Mouse (Mus musculus) layer of hippocampus, adult 9-11 months (tissue): ENCODE data around the gene Ccdc122.

Experiments
- DNase-seq: peaks from one replicate; pipeline ENCODE4 v3.0.0; 2022

The Ccdc122 gene

GRCm38 (mm10) chr14:77136936-77137335, 100.4 kb downstream of the Ccdc122 start:
- DNase-seq, result no peak

GRCm38 (mm10) chr14:77141324-77142282, 105.0 kb downstream of the Ccdc122 start:
- peak; percentile 67 for DNase-seq

GRCm38 (mm10) chr14:77145103-77145502, 108.5 kb downstream of the Ccdc122 start:
- DNase-seq, result no peak

DNA sequence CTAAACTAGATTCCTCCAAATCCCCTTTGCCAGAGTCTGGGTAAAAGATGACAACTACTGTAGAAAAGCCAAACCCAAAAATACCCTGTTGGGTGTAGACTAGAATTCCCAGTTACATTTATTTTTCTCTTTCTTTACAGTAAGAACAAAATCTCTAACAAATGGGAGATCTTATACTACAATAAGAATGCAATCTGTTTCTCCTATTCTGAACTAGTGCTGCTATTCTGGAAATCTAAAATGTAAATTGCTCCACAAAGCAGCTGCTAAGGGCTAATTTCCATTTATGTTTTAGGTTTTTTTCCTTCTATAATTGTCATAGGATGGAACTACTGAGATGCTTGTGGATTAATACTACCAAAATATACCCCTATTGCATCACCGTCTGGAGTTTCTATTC, 111.1 kb downstream of the Ccdc122 start:
- no peak for DNase-seq

- no peak for DNase-seq
Observed at GRCm38 (mm10) chr14:77150556-77150955, 114.0 kb downstream of the Ccdc122 start.

DNA sequence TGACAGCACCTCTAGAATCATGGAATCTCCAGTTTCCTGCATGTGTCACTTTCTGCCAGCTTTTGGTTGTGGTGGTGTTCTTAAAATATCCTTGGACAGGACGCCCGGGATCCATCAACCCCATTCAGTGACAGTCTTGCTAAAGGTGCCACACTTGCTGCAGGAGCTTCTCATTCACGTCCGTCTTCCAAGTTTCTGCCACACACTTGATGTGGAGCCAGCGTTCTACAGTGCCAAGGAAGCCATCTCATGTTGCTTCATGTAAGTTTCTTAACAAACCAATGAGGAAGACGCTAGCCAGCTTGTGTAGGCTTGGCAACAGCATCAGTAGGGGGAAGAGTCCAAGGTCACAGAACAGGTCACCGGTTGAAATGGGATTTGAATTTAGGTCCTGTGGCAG, 114.9 kb downstream of the Ccdc122 start:
- DNase-seq, result no peak

DNA sequence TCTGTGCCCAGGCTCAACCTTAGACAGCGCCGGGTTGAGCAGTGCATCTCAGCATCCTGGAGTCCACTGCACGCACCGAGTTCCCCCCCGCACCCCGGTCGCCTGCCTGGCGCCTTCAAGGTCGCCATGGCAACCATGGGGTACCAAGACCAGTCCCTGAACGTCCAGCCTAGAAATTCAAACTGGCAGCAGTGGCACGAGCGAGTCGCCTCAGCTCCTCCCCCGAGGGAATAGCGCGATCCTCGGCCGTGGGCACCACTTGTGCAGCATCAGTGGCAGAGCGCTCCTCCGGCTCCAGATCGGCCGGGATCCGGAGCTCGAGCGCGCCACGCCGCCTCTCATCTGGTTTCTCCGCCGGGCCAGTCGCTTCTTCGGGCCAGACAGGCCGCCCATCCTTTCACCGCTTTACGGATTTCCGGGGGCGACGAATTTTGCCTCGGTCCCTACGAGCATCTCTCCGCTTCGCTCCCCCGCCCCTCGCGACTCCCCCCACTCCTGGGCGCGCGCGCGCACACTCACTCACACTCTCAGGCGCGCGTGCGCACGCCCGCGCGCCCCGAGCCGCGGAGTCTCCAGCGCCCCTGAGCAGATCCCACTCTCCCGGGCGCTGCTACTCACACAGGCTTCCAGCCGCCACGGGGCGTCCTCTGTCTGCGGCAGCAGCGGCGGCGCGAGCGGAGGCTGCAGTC, 119.8 kb downstream of the Ccdc122 start, which contains the start of gene Enox1:
TSS of gene Enox1 (plus strand) at position 542 of the 689 bp plus-strand sequence.
- peak; percentile 88 for DNase-seq

DNA sequence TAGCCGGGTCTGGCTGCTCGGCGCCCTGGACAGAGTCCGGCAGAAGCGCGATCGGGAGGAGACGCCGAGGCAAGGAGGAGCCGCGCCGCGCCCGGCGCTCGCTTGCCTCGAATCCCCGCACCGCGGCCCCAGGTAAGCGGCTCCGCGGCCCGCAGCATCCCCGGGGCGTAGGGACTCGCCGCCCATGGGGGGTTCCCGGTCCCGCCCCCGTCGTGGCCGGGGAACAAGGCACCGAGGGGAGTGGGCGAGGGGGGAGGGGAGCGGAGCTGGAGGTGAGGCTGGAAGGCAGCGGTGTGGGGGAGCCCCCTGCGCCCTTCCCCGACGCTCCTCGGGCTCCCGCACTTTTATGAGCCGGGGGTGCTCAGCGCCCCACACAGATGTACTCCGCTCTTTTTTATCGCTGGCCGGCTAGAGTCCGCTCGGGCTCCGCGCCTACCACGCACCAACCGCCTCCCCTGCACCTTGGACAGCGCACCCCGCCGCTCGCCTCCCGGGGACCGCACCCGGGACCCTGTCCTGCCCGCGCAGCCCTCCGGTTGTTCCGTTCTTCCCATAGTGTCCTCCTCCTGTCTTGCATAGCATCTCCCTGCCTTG, 120.4 kb downstream of the Ccdc122 start:
- DNase-seq, result no peak

DNA sequence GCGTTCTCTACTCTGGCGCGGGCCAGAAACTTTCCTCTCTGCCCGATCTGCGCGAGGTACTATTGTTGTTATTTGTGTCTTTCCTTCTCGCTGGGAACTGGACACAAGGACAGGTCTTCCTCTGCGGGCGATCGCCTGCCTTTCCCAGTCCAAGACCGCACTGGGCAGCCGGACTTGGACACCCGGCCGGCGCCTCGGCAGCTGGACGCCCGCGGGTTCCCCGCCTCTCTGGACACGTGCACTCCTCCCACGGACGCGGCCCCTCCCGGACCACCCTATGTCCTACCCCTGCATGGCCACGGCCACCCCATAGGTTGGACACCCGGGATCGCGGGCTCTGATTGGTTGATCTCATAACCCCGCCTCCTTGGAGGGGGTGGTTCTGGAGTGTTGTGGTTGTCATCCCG, 120.9 kb downstream of the Ccdc122 start:
- peak; percentile 92 for DNase-seq

- DNase-seq, result no peak
Observed at GRCm38 (mm10) chr14:77159397-77159796, 122.8 kb downstream of the Ccdc122 start.
